ENCODE assay signal across 9 mouse cellular contexts in genomic region chr2:93744346-93745229, GRCm38 (mm10).
DNase-seq lines count a peak whose midpoint lies in the region; ATAC-seq and TF ChIP-seq lines count a peak whose summit lies in the region.
"Had no signal": no experiment of that assay in that cellular context is flagged by ENCODE, and none has a peak within 500 bp of the region (broad histone marks: within the 10 kb centered on the region; RNA-seq: fewer than 3 reads in every experiment).

No protein-coding gene starts in this region.

- no peak overlapping the region for H3K27ac ChIP-seq in kidney, postnatal 0 days
- H3K27ac ChIP-seq in hindbrain, embryonic 13.5 days = peak overlapping the region; percentile 82
- 0 out of 2 replicates have a peak overlapping the region, but pooled peaks have one; percentile 17 for H3K27ac ChIP-seq in midbrain, embryonic 12.5 days (replicated peaks)
- H3K27ac ChIP-seq: lung, embryonic 15.5 days had no signal

- 0 out of 2 replicates have a peak, but pooled peaks cover 2% of the 10 kb centered on the region for H3K36me3 ChIP-seq in kidney, postnatal 0 days (ENCODE audit: insufficient read depth, low read length)
- H3K36me3 ChIP-seq in hindbrain, embryonic 13.5 days = no peaks in the 10 kb centered on the region
- no peaks in the 10 kb centered on the region for H3K36me3 ChIP-seq in midbrain, embryonic 12.5 days
- H3K36me3 ChIP-seq: lung, embryonic 15.5 days had no signal

- H3K9me3 ChIP-seq in kidney, postnatal 0 days (replicated peaks; ENCODE audit: low read length) = no peaks in the 10 kb centered on the region
- no peaks in the 10 kb centered on the region for H3K9me3 ChIP-seq in hindbrain, embryonic 13.5 days
- no peaks in the 10 kb centered on the region for H3K9me3 ChIP-seq in midbrain, embryonic 12.5 days
- H3K9me3 ChIP-seq: lung, embryonic 15.5 days had no signal

- 44% methylated on average over 11 of the region's 11 CpGs for WGBS in kidney, postnatal 0 days
- 28% methylated on average over 11 of the region's 11 CpGs for WGBS in hindbrain, embryonic 13.5 days
- 18% methylated on average over 11 of the region's 11 CpGs for WGBS in midbrain, embryonic 12.5 days

- no peak overlapping the region for H3K9ac ChIP-seq in kidney, postnatal 0 days (ENCODE audit: low read depth, low read length)
- peak overlapping the region; percentile 51; the same call in 1 of the 2 replicates for H3K9ac ChIP-seq in hindbrain, embryonic 13.5 days
- H3K9ac ChIP-seq in midbrain, embryonic 12.5 days (replicated peaks) = peak overlapping the region; percentile 8; the same call in 1 of the 2 replicates
- H3K9ac ChIP-seq: lung, embryonic 15.5 days had no signal

- no peaks in the 10 kb centered on the region for H3K27me3 ChIP-seq in kidney, postnatal 0 days (ENCODE audit: insufficient read depth, low read length)
- no peaks in the 10 kb centered on the region for H3K27me3 ChIP-seq in hindbrain, embryonic 13.5 days
- H3K27me3 ChIP-seq in midbrain, embryonic 12.5 days = no peaks in the 10 kb centered on the region
- H3K27me3 ChIP-seq: lung, embryonic 15.5 days had no signal

- no peak overlapping the region for H3K4me3 ChIP-seq in kidney, postnatal 0 days (replicated peaks; ENCODE audit: low read depth, low read length)
- H3K4me3 ChIP-seq in hindbrain, embryonic 13.5 days = no peak overlapping the region
- H3K4me3 ChIP-seq in midbrain, embryonic 12.5 days = no peak overlapping the region
- H3K4me3 ChIP-seq: lung, embryonic 15.5 days had no signal

- no peak for ATAC-seq in kidney, postnatal 0 days (replicated peaks; ENCODE audit: low FRiP score, low read depth)
- ATAC-seq in hindbrain, embryonic 13.5 days (ENCODE audit: low FRiP score) = 0 out of 2 replicates have a peak, but pooled peaks have one; percentile 47
- ATAC-seq in midbrain, embryonic 12.5 days (ENCODE audit: low FRiP score, low read depth) = no peak

- no peak for DNase-seq in kidney, postnatal 0 days (ENCODE audit: low spot score)
- DNase-seq in kidney, adult 11 months = no peak
- DNase-seq in cerebellum, adult 8-10 months = peak; percentile 47
- no peak for DNase-seq in natural killer cell, adult 2 months (ENCODE audit: low spot score in 2 of 2)
- DNase-seq in urinary bladder, adult 18-20 months (ENCODE audit: low spot score in 2 of 2) = no peak
- no peak for DNase-seq in lung, postnatal 25 days (ENCODE audit: low spot score)

- peak; percentile 49 for TF ChIP-seq CTCF in kidney, postnatal 0 days (IDR thresholded peaks at IDR 0.05; ENCODE audit: low read depth)

- 0 out of 2 replicates have a peak, but pooled peaks cover 5% of the 10 kb centered on the region for H3K4me1 ChIP-seq in kidney, postnatal 0 days (replicated peaks; ENCODE audit: insufficient read depth, low read length)
- H3K4me1 ChIP-seq in hindbrain, embryonic 13.5 days (replicated peaks) = peaks cover 52% of the 10 kb centered on the region
- H3K4me1 ChIP-seq in midbrain, embryonic 12.5 days = peaks cover 27% of the 10 kb centered on the region

- no peak overlapping the region for H3K4me2 ChIP-seq in kidney, postnatal 0 days (ENCODE audit: low read length)
- no peak overlapping the region for H3K4me2 ChIP-seq in hindbrain, embryonic 13.5 days
- H3K4me2 ChIP-seq in midbrain, embryonic 12.5 days (replicated peaks) = no peak overlapping the region
- H3K4me2 ChIP-seq: lung, embryonic 15.5 days had no signal
